Mouse (Mus musculus): Measurements from ENCODE around the gene Arhgef25.

- TF ChIP-seq CTCF (IDR thresholded peaks at IDR 0.05; ENCODE audit: extremely low read depth, insufficient read length, insufficient replicate concordance, low read depth, low read length), result no peak
- TF ChIP-seq POLR2A (IDR thresholded peaks at IDR 0.05; ENCODE audit: low read depth, low read length), result no peak
These were observed 23.4 kb upstream of the Arhgef25 start for GRCm38 (mm10) chr10:127213272-127213671.

Data from small intestine, adult 2 months (tissue).